Mouse (Mus musculus) bone marrow macrophage, adult 2 months (primary cell): Measurements from ENCODE around the gene Skida1.

Source experiments
- CTCF ChIP-seq: IDR thresholded peaks from 2 replicates; pipeline ENCODE4 v1.5.1; 2012; ENCODE audit warnings: low read depth, mild to moderate bottlenecking, low read length, moderate library complexity
- POLR2A ChIP-seq: IDR thresholded peaks from 2 replicates; pipeline ENCODE4 v1.6.1; 2012; ENCODE audit warnings: mild to moderate bottlenecking, low read depth, low read length, borderline replicate concordance

- TF ChIP-seq CTCF (no peak), POLR2A (no peak)
Observed at GRCm38 (mm10) chr2:18080182-18080860, 31.5 kb upstream of the Skida1 start.
